In the genomic region with DNA sequence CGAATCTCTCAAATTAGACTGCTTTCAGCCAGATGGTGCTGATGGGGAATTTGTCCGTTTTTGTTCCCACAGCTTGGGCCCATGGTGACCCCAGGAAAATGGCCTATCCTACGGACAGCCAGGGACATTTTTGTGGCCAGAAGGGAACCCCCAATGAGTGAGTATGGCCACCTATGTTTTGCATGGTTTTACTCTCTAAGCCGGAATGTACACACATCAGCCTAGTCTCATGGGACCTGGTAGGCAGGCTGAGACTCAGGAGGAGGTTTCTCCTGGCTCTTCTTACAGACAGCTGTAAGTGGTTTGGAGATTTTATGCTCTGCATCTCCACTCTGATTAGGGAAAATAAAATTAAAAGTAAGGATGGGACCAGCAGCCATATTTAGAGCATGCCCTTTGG, we compare ENCODE assay signal across 13 mouse cellular contexts.
A peak's percentile ranks its signal among the peaks of the same experiment; 100 is the strongest.
DNase-seq lines count a peak whose midpoint lies in the region; ATAC-seq lines count a peak whose summit lies in the region.
"Had no signal": no experiment of that assay in that cellular context is flagged by ENCODE, and none has a peak within 500 bp of the region (broad histone marks: within the 10 kb centered on the region; RNA-seq: fewer than 3 reads in every experiment).

No protein-coding gene starts in this region.

- H3K9me3 ChIP-seq in heart, embryonic 13.5 days = no peaks in the 10 kb centered on the region
- no peaks in the 10 kb centered on the region for H3K9me3 ChIP-seq in forebrain, embryonic 10.5 days
- H3K9me3 ChIP-seq in hindbrain, embryonic 12.5 days (replicated peaks) = no peaks in the 10 kb centered on the region
- no peaks in the 10 kb centered on the region for H3K9me3 ChIP-seq in midbrain, embryonic 15.5 days
- H3K9me3 ChIP-seq: limb, embryonic 12.5 days had no signal

- no peaks in the 10 kb centered on the region for H3K36me3 ChIP-seq in heart, embryonic 13.5 days
- H3K36me3 ChIP-seq in forebrain, embryonic 10.5 days (replicated peaks) = no peaks in the 10 kb centered on the region
- no peaks in the 10 kb centered on the region for H3K36me3 ChIP-seq in hindbrain, embryonic 12.5 days
- H3K36me3 ChIP-seq in midbrain, embryonic 15.5 days (replicated peaks) = no peaks in the 10 kb centered on the region
- H3K36me3 ChIP-seq: limb, embryonic 12.5 days had no signal

- peak overlapping the region; percentile 42; the same call in 1 of the 2 replicates for H3K27ac ChIP-seq in heart, embryonic 13.5 days (replicated peaks)
- 0 out of 2 replicates have a peak overlapping the region, but pooled peaks have one; percentile 1 for H3K27ac ChIP-seq in forebrain, embryonic 10.5 days
- no peak overlapping the region; the same call in 1 of the 2 replicates for H3K27ac ChIP-seq in hindbrain, embryonic 12.5 days
- H3K27ac ChIP-seq in midbrain, embryonic 15.5 days = peak overlapping the region; percentile 65
- H3K27ac ChIP-seq: kidney, postnatal 0 days; limb, embryonic 12.5 days had no signal

- H3K9ac ChIP-seq in heart, embryonic 13.5 days = no peak overlapping the region
- no peak overlapping the region for H3K9ac ChIP-seq in hindbrain, embryonic 12.5 days
- H3K9ac ChIP-seq in midbrain, embryonic 15.5 days = no peak overlapping the region
- H3K9ac ChIP-seq: limb, embryonic 12.5 days had no signal

- no peaks in the 10 kb centered on the region for H3K27me3 ChIP-seq in heart, embryonic 13.5 days (replicated peaks)
- no peaks in the 10 kb centered on the region for H3K27me3 ChIP-seq in forebrain, embryonic 10.5 days (ENCODE audit: poor library complexity, severe bottlenecking)
- no peaks in the 10 kb centered on the region for H3K27me3 ChIP-seq in hindbrain, embryonic 12.5 days
- H3K27me3 ChIP-seq in midbrain, embryonic 15.5 days (replicated peaks) = no peaks in the 10 kb centered on the region
- H3K27me3 ChIP-seq: limb, embryonic 12.5 days had no signal

- no peak overlapping the region for H3K4me3 ChIP-seq in heart, embryonic 13.5 days
- H3K4me3 ChIP-seq in forebrain, embryonic 10.5 days = no peak overlapping the region
- no peak overlapping the region for H3K4me3 ChIP-seq in hindbrain, embryonic 12.5 days
- H3K4me3 ChIP-seq in midbrain, embryonic 15.5 days = no peak overlapping the region
- H3K4me3 ChIP-seq: limb, embryonic 12.5 days had no signal

- H3K4me2 ChIP-seq in heart, embryonic 13.5 days = peak overlapping the region; percentile 1
- peak overlapping the region; percentile 9; the same call in 1 of the 2 replicates for H3K4me2 ChIP-seq in hindbrain, embryonic 12.5 days (replicated peaks)
- H3K4me2 ChIP-seq in midbrain, embryonic 15.5 days = peak overlapping the region; percentile 17; the same call in 1 of the 2 replicates
- H3K4me2 ChIP-seq: limb, embryonic 12.5 days had no signal

- H3K4me1 ChIP-seq in heart, embryonic 13.5 days = peaks cover 11% of the 10 kb centered on the region; the same call in 1 of the 2 replicates
- H3K4me1 ChIP-seq in forebrain, embryonic 10.5 days = peaks cover 10% of the 10 kb centered on the region
- H3K4me1 ChIP-seq in hindbrain, embryonic 12.5 days = peaks cover 12% of the 10 kb centered on the region
- peaks cover 15% of the 10 kb centered on the region for H3K4me1 ChIP-seq in midbrain, embryonic 15.5 days
- H3K4me1 ChIP-seq: limb, embryonic 12.5 days had no signal

- no peak for ATAC-seq in heart, embryonic 13.5 days (ENCODE audit: extremely low read depth, insufficient number of reproducible peaks, low FRiP score, low TSS enrichment)
- ATAC-seq in hindbrain, embryonic 12.5 days (ENCODE audit: low FRiP score) = no peak
- ATAC-seq in midbrain, embryonic 15.5 days (replicated peaks) = no peak; the same call in 1 of the 2 replicates
- ATAC-seq in megakaryocyte, adult 5-6 weeks (ENCODE audit: poor library complexity, severe bottlenecking) = no peak
- ATAC-seq in monocyte, adult 5-6 weeks (replicated peaks; ENCODE audit: insufficient number of reproducible peaks, low FRiP score, low TSS enrichment, poor library complexity, severe bottlenecking) = no peak

- WGBS in heart, embryonic 13.5 days = 62% methylated on average over 4 of the region's 4 CpGs
- 76% methylated on average over 4 of the region's 4 CpGs for WGBS in forebrain, embryonic 10.5 days
- 50% methylated on average over 4 of the region's 4 CpGs for WGBS in hindbrain, embryonic 12.5 days
- 37% methylated on average over 4 of the region's 4 CpGs for WGBS in midbrain, embryonic 15.5 days

- DNase-seq in heart, adult 9 months (ENCODE audit: low spot score in 2 of 2) = no peak
- DNase-seq in forebrain, embryonic 10.5 days (ENCODE audit: extremely low spot score, low spot score) = no peak
- DNase-seq in MN1 (ENCODE audit: low spot score) = no peak
- DNase-seq: cerebellum, adult 2 months; gastrocnemius, postnatal 36 days; lung, adult 18-20 months had no signal
